ENCODE assay signal across 28 mouse cellular contexts in the genomic region with DNA sequence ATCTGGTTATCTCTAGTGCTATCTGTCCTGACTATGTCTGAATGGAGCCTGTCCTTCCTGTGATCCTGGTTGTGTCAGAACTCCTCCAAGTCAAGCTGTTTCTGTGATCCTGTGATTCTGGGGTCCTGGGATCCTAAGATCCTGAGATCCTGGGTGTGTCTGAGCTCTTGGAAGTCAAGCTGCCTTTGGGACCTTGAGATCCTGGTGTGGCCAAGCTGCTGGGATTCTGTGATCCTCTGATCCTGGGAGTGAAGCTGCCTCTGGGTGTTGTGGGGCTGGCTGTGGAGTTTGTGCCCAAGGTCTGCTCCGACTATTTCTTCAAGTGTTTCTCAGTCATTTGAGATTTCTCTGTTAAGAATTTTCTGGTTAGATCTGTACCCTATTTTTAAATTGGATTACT.
"Had no signal": no experiment of that assay in that cellular context is flagged by ENCODE, and none has a peak within 500 bp of the region (broad histone marks: within the 10 kb centered on the region; RNA-seq: fewer than 3 reads in every experiment).

No protein-coding gene starts in this region.

- H3K27ac ChIP-seq: limb, embryonic 10.5 days; limb, embryonic 12.5 days; limb, embryonic 13.5 days; limb, embryonic 15.5 days; liver, embryonic 12.5 days; liver, embryonic 13.5 days; liver, embryonic 14.5 days; liver, embryonic 15.5 days; lung, embryonic 15.5 days; macrophage; midbrain, embryonic 10.5 days; midbrain, embryonic 12.5 days; midbrain, embryonic 13.5 days; midbrain, embryonic 15.5 days; neural tube, embryonic 12.5 days had no signal

- H3K9ac ChIP-seq: limb, embryonic 12.5 days; limb, embryonic 13.5 days; limb, embryonic 15.5 days; liver, embryonic 12.5 days; liver, embryonic 13.5 days; liver, embryonic 14.5 days; liver, embryonic 15.5 days; liver, postnatal 0 days; lung, embryonic 14.5 days; lung, embryonic 15.5 days; midbrain, embryonic 12.5 days; midbrain, embryonic 13.5 days; midbrain, embryonic 15.5 days; neural tube, embryonic 12.5 days had no signal

- H3K4me3 ChIP-seq: limb, embryonic 10.5 days; limb, embryonic 12.5 days; limb, embryonic 13.5 days; limb, embryonic 15.5 days; liver, embryonic 12.5 days; liver, embryonic 13.5 days; liver, embryonic 15.5 days; lung, embryonic 15.5 days; megakaryocyte, embryonic 14.5 days; midbrain, embryonic 10.5 days; midbrain, embryonic 12.5 days; midbrain, embryonic 13.5 days; midbrain, embryonic 15.5 days; myocyte; neural tube, embryonic 12.5 days had no signal

- H3K9me3 ChIP-seq: limb, embryonic 10.5 days; limb, embryonic 12.5 days; limb, embryonic 13.5 days; limb, embryonic 15.5 days; liver, embryonic 12.5 days; liver, embryonic 13.5 days; liver, embryonic 15.5 days; lung, embryonic 15.5 days; megakaryocyte, embryonic 14.5 days; midbrain, embryonic 10.5 days; midbrain, embryonic 12.5 days; midbrain, embryonic 13.5 days; midbrain, embryonic 15.5 days; neural tube, embryonic 12.5 days had no signal

- H3K36me3 ChIP-seq: limb, embryonic 10.5 days; limb, embryonic 12.5 days; limb, embryonic 13.5 days; limb, embryonic 15.5 days; liver, embryonic 12.5 days; liver, embryonic 13.5 days; liver, embryonic 15.5 days; lung, embryonic 15.5 days; midbrain, embryonic 10.5 days; midbrain, embryonic 12.5 days; midbrain, embryonic 13.5 days; midbrain, embryonic 15.5 days; neural tube, embryonic 12.5 days had no signal

- H3K27me3 ChIP-seq: limb, embryonic 12.5 days; limb, embryonic 13.5 days; limb, embryonic 15.5 days; liver, embryonic 12.5 days; liver, embryonic 13.5 days; liver, embryonic 15.5 days; lung, embryonic 15.5 days; midbrain, embryonic 12.5 days; midbrain, embryonic 13.5 days; midbrain, embryonic 15.5 days; neural tube, embryonic 12.5 days had no signal

- H3K4me1 ChIP-seq: limb, embryonic 10.5 days; limb, embryonic 12.5 days; limb, embryonic 13.5 days; limb, embryonic 15.5 days; liver, embryonic 12.5 days; liver, embryonic 13.5 days; liver, embryonic 15.5 days; megakaryocyte, embryonic 14.5 days; midbrain, embryonic 10.5 days; midbrain, embryonic 12.5 days; midbrain, embryonic 13.5 days; midbrain, embryonic 15.5 days; neural tube, embryonic 12.5 days had no signal

- DNase-seq: left cerebral cortex, postnatal 4 days; liver; liver, embryonic 13.5 days; liver, postnatal 0 days; lung, adult 18-20 months; lung, adult 2 months; lung, embryonic 14.5 days; lung, postnatal 10 days; lung, postnatal 14 days; lung, postnatal 36 days; lung, postnatal 4 days; midbrain, embryonic 14.5 days had no signal
